Mouse (Mus musculus): ENCODE data around the gene S100a2. TPM values are rescaled to one million over a fixed set of nuclear protein-coding genes. Genes with fewer than 3 reads are reported as not detected.
A peak's percentile ranks its signal among the peaks of the same experiment; 100 is the strongest.

The S100a2 gene
- polyA plus RNA-seq, 1 experiment from 2014 or later: not detected

DNA sequence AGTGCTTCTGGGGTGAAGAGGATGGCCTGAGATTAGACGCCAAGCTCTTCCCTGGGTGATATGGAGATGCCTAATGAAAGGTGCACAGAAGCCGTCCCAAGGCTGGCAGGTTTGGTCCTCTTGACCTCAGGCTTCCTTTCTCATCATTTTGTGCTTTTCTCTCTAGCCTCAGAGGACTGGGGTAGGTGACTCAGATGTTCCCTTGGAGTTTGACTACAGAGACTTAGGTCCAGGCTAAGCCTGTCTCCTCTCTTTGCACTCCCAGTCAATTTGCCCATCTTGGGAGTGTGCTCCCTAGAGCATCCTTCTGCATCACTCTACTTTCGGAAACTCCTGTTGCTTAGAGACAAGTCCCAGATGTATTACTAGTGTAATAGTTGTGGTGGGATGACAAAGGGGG is 17.3 kb downstream of the S100a2 start:
- Histone ChIP-seq H3K27me3 (ENCODE audit: control insufficient read depth, insufficient read depth, low read length) (no peaks in the 10 kb centered on the region), H3K27ac (ENCODE audit: low read length) (no peak overlapping the region), H3K4me1 (ENCODE audit: control insufficient read depth, insufficient read depth, low read length) (peaks cover 25% of the 10 kb centered on the region), H3K9ac (replicated peaks; ENCODE audit: low read depth, low read length) (no peak overlapping the region), H3K9me3 (ENCODE audit: control insufficient read depth, low read depth, low read length) (no peaks in the 10 kb centered on the region), H3K4me3 (ENCODE audit: low read depth, low read length) (no peak overlapping the region), H3K4me2 (replicated peaks; ENCODE audit: low read depth, low read length) (no peak overlapping the region), H3K36me3 (ENCODE audit: control insufficient read depth, insufficient read depth, low read length) (no peaks in the 10 kb centered on the region)
- WGBS: 87% methylated on average over 3 of the region's 3 CpGs
- ATAC-seq (ENCODE audit: insufficient number of reproducible peaks, insufficient read depth, low FRiP score, low read depth): no peak

DNA sequence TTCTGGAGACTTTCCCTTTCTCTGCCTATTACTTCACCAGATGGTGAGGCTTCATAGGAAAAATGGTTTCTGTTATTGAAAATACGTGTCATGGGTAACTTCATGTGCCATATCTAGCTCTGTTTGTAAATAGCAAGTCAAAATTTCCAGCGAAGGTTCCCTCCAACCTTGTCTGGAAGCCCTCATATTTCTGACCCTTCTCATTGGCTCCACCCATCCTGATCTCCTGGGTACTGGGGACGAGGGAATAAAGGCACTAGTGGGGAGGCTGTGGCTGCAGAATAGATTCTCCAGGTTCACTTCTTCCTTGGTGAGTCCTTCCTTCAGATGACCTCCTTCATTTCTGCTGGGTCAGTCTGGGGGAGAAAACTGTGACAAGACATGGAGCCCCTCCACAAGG is 18.2 kb downstream of the S100a2 start, which contains the start of gene S100a5:
Gene S100a5 (plus strand): TSS at position 301 of the 400 bp plus-strand sequence.
- no peak for ATAC-seq (ENCODE audit: insufficient number of reproducible peaks, insufficient read depth, low FRiP score, low read depth)
- Histone ChIP-seq H3K4me3 (ENCODE audit: low read depth, low read length) (no peak within 1 kb of the TSS), H3K36me3 (ENCODE audit: control insufficient read depth, insufficient read depth, low read length) (no peaks in the 10 kb centered on the region), H3K4me1 (ENCODE audit: control insufficient read depth, insufficient read depth, low read length) (peaks cover 25% of the 10 kb centered on the region), H3K27me3 (ENCODE audit: control insufficient read depth, insufficient read depth, low read length) (no peaks in the 10 kb centered on the region), H3K9me3 (ENCODE audit: control insufficient read depth, low read depth, low read length) (no peaks in the 10 kb centered on the region), H3K4me2 (replicated peaks; ENCODE audit: low read depth, low read length) (no peak within 1 kb of the TSS), H3K27ac (ENCODE audit: low read length) (no peak within 1 kb of the TSS), H3K9ac (replicated peaks; ENCODE audit: low read depth, low read length) (no peak within 1 kb of the TSS)
- WGBS: 53% methylated on average over 3 of the region's 3 CpGs

DNA sequence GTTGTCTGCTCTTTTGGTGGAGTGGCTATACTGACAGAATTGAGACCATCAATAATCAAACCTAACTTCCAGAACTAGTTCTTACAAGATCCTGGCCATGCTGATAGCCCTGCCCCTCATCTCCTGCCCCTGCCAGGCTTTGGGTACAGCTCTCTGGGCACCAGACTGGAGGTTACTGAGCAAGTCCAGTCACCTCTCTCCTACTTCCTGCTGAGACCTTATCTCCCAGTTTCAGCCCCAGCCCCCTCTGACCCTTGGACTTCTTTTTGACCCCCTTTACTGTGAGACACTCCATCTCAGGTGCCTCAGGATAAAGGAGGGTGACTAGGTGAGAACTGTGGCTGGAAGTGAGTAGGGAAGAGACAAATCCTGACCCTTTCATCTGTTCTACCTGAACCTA is 19.1 kb downstream of the S100a2 start:
- no peak overlapping the region for H3K4me3 ChIP-seq (ENCODE audit: low read depth, low read length)
- H3K27ac ChIP-seq (ENCODE audit: low read length): no peak overlapping the region
- no peaks in the 10 kb centered on the region for H3K27me3 ChIP-seq (ENCODE audit: control insufficient read depth, insufficient read depth, low read length)
- peaks cover 25% of the 10 kb centered on the region for H3K4me1 ChIP-seq (ENCODE audit: control insufficient read depth, insufficient read depth, low read length)
- H3K9me3 ChIP-seq (ENCODE audit: control insufficient read depth, low read depth, low read length): no peaks in the 10 kb centered on the region
- no peak overlapping the region for H3K4me2 ChIP-seq (replicated peaks; ENCODE audit: low read depth, low read length)
- no peaks in the 10 kb centered on the region for H3K36me3 ChIP-seq (ENCODE audit: control insufficient read depth, insufficient read depth, low read length)
- no peak for ATAC-seq (ENCODE audit: insufficient number of reproducible peaks, insufficient read depth, low FRiP score, low read depth)
- H3K9ac ChIP-seq (replicated peaks; ENCODE audit: low read depth, low read length): no peak overlapping the region

DNA sequence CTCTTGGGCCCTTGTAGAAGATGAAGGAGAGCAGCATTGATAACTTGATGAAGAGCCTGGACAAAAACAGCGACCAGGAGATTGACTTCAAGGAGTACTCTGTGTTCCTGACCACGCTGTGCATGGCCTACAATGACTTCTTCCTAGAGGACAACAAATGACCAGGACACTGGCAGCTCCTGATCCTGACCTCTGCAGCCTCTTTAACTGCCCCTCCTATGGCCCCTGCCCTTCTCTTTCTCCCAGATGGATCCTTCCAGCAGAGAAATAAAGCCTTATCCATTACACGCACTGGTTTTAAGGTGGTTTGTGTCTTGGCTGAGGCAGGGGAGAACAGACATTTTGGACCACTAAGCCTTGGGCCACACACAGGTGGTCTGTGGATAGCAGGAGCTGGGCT is 21.4 kb downstream of the S100a2 start:
- ATAC-seq (ENCODE audit: insufficient number of reproducible peaks, insufficient read depth, low FRiP score, low read depth): no peak
- H3K27me3 ChIP-seq (ENCODE audit: control insufficient read depth, insufficient read depth, low read length): no peaks in the 10 kb centered on the region

DNA sequence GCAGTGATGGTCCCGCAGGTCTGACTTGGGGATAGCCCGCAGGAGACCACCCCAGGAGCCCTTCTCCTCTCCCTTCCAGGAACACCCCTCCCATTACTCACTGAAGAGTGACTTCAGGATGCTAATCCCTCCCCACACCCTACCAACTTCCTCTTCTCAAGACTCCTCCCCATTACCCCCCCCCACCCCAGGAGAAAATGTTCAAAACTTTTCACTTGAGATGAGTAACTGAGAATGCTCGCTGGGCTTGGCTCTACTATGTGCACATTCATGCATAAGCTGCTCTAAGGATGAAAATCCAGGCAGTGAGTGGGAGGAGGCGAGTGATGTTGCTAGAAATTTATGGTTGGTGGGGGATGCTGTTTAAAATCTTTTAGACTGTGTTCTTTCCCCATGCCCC is 22.0 kb downstream of the S100a2 start:
- Histone ChIP-seq H3K4me2 (replicated peaks; ENCODE audit: low read depth, low read length) (no peak overlapping the region), H3K4me3 (ENCODE audit: low read depth, low read length) (no peak overlapping the region), H3K9me3 (ENCODE audit: control insufficient read depth, low read depth, low read length) (no peaks in the 10 kb centered on the region), H3K4me1 (ENCODE audit: control insufficient read depth, insufficient read depth, low read length) (peaks cover 16% of the 10 kb centered on the region; the same call in 1 of the 2 replicates), H3K9ac (replicated peaks; ENCODE audit: low read depth, low read length) (no peak overlapping the region), H3K27me3 (ENCODE audit: control insufficient read depth, insufficient read depth, low read length) (no peaks in the 10 kb centered on the region), H3K36me3 (ENCODE audit: control insufficient read depth, insufficient read depth, low read length) (no peaks in the 10 kb centered on the region), H3K27ac (ENCODE audit: low read length) (no peak overlapping the region)
- no peak for ATAC-seq (ENCODE audit: insufficient number of reproducible peaks, insufficient read depth, low FRiP score, low read depth)
- WGBS: 59% methylated on average over 4 of the region's 4 CpGs

More for the DNA sequence above, 21.4 kb downstream of the S100a2 start:
- Histone ChIP-seq H3K9me3 (ENCODE audit: control insufficient read depth, low read depth, low read length) (no peaks in the 10 kb centered on the region), H3K4me2 (replicated peaks; ENCODE audit: low read depth, low read length) (no peak overlapping the region), H3K4me3 (ENCODE audit: low read depth, low read length) (no peak overlapping the region), H3K27ac (ENCODE audit: low read length) (no peak overlapping the region), H3K36me3 (ENCODE audit: control insufficient read depth, insufficient read depth, low read length) (no peaks in the 10 kb centered on the region), H3K4me1 (ENCODE audit: control insufficient read depth, insufficient read depth, low read length) (peaks cover 16% of the 10 kb centered on the region; the same call in 1 of the 2 replicates), H3K9ac (replicated peaks; ENCODE audit: low read depth, low read length) (no peak overlapping the region)
- 92% methylated on average over 3 of the region's 3 CpGs for WGBS

GRCm38 (mm10) chr3:90612728-90613291 is 22.8 kb downstream of the S100a2 start, which contains the start of gene S100a6:
Gene S100a6, plus strand, starts transcription at chr3:90612882.
- peak; percentile 70 for ATAC-seq (ENCODE audit: insufficient number of reproducible peaks, insufficient read depth, low FRiP score, low read depth)
- Histone ChIP-seq H3K4me3 (ENCODE audit: low read depth, low read length) (peak within 1 kb of the TSS; percentile 35), H3K4me1 (ENCODE audit: control insufficient read depth, insufficient read depth, low read length) (peaks cover 16% of the 10 kb centered on the region; the same call in 1 of the 2 replicates), H3K9me3 (ENCODE audit: control insufficient read depth, low read depth, low read length) (no peaks in the 10 kb centered on the region; the same call in 1 of the 2 replicates), H3K9ac (replicated peaks; ENCODE audit: low read depth, low read length) (0 out of 2 replicates have a peak within 1 kb of the TSS, but pooled peaks have one; percentile 25), H3K27me3 (ENCODE audit: control insufficient read depth, insufficient read depth, low read length) (no peaks in the 10 kb centered on the region), H3K27ac (ENCODE audit: low read length) (peak within 1 kb of the TSS; percentile 21; the same call in 1 of the 2 replicates), H3K4me2 (replicated peaks; ENCODE audit: low read depth, low read length) (peak within 1 kb of the TSS; percentile 69), H3K36me3 (ENCODE audit: control insufficient read depth, insufficient read depth, low read length) (no peaks in the 10 kb centered on the region)
- WGBS: 1% methylated on average over 23 of the region's 23 CpGs

DNA sequence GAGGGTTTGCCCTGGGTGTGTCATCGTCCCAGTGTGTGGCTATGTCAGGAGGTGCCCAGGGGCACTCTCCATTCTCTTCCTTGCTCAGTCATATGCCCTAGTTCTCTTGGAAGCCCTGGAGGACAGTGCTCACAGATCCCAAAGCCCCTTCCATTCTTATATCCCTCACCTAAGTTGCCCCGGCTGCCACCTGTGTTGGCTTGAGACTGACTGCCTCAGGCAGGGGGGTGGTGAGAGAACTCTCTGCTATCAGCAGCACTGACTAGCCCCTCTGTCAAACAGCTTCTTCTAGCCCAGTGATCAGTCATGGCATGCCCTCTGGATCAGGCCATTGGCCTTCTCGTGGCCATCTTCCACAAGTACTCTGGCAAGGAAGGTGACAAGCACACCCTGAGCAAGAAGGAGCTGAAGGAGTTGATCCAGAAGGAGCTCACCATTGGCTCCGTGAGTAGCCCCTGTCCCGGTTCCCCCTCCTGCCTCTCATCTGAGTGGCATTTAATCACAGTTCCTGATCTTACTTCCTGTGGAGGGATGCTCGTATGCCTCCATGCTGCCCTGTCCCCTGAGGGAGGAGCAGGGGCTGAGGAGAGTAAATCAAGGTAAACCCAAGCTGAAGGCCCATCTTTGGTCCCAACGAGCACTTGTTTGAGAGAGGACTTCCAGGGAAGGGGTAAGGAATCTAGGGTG is 23.6 kb downstream of the S100a2 start:
- Histone ChIP-seq H3K36me3 (ENCODE audit: control insufficient read depth, insufficient read depth, low read length) (no peaks in the 10 kb centered on the region), H3K4me2 (replicated peaks; ENCODE audit: low read depth, low read length) (peak overlapping the region; percentile 69), H3K27ac (ENCODE audit: low read length) (0 out of 2 replicates have a peak overlapping the region, but pooled peaks have one; percentile 80), H3K9me3 (ENCODE audit: control insufficient read depth, low read depth, low read length) (no peaks in the 10 kb centered on the region; the same call in 1 of the 2 replicates), H3K9ac (replicated peaks; ENCODE audit: low read depth, low read length) (0 out of 2 replicates have a peak overlapping the region, but pooled peaks have one; percentile 25), H3K4me1 (ENCODE audit: control insufficient read depth, insufficient read depth, low read length) (peaks cover 16% of the 10 kb centered on the region; the same call in 1 of the 2 replicates), H3K4me3 (ENCODE audit: low read depth, low read length) (peak overlapping the region; percentile 35), H3K27me3 (ENCODE audit: control insufficient read depth, insufficient read depth, low read length) (no peaks in the 10 kb centered on the region)
- WGBS: 64% methylated on average over 7 of the region's 7 CpGs
- ATAC-seq (ENCODE audit: insufficient number of reproducible peaks, insufficient read depth, low FRiP score, low read depth): no peak

- H3K27ac ChIP-seq (ENCODE audit: low read length): peak overlapping the region; percentile 80
- WGBS: 84% methylated on average over 6 of the region's 6 CpGs
- H3K36me3 ChIP-seq (ENCODE audit: control insufficient read depth, insufficient read depth, low read length): no peaks in the 10 kb centered on the region
- no peak for ATAC-seq (ENCODE audit: insufficient number of reproducible peaks, insufficient read depth, low FRiP score, low read depth)
- no peak overlapping the region for H3K9ac ChIP-seq (replicated peaks; ENCODE audit: low read depth, low read length)
- peak overlapping the region; percentile 35; the same call in 1 of the 2 replicates for H3K4me3 ChIP-seq (ENCODE audit: low read depth, low read length)
- H3K9me3 ChIP-seq (ENCODE audit: control insufficient read depth, low read depth, low read length): no peaks in the 10 kb centered on the region; the same call in 1 of the 2 replicates
- no peaks in the 10 kb centered on the region for H3K27me3 ChIP-seq (ENCODE audit: control insufficient read depth, insufficient read depth, low read length)
- H3K4me1 ChIP-seq (ENCODE audit: control insufficient read depth, insufficient read depth, low read length): peaks cover 16% of the 10 kb centered on the region; the same call in 1 of the 2 replicates
- H3K4me2 ChIP-seq (replicated peaks; ENCODE audit: low read depth, low read length): peak overlapping the region; percentile 69
Measured at GRCm38 (mm10) chr3:90614148-90614530, 24.1 kb downstream of the S100a2 start.
